Mouse (Mus musculus) hindbrain, postnatal 0 days (tissue): ENCODE data around the gene Wdr89. TPM values are rescaled to one million over a fixed set of nuclear protein-coding genes. Genes with fewer than 3 reads are reported as not detected.

Source experiments
- ATAC-seq: fragments of 200-750 bp; cut with Nextera tagmentation; 2 replicates; pipeline ENCODE4 v1.8.0; 2017; ENCODE audit warnings: mild to moderate bottlenecking, moderate TSS enrichment, moderate library complexity
- DNase-seq: peaks from one replicate; pipeline ENCODE4 v3.0.0-alpha.2; 2015; ENCODE audit warnings: low spot score
- H3K27ac ChIP-seq: fragments of 300-500 bp; sonication (generic); 2 replicates; pipeline ENCODE4 v1.5.1; 2014; ENCODE audit warnings: mild to moderate bottlenecking
- H3K27me3 ChIP-seq: fragments of 300-500 bp; sonication (generic); 2 replicates; pipeline ENCODE4 v1.6.1; 2014; ENCODE audit warnings: low read length, mixed read lengths; ENCODE audit not compliant: insufficient read depth
- H3K36me3 ChIP-seq: fragments of 300-500 bp; sonication (generic); 2 replicates; pipeline ENCODE4 v1.6.1; 2014; ENCODE audit warnings: low read length, mixed read lengths; ENCODE audit not compliant: insufficient read depth
- H3K4me1 ChIP-seq: fragments of 300-500 bp; sonication (generic); 2 replicates; pipeline ENCODE4 v1.6.1; 2014; ENCODE audit warnings: antibody characterized with exemption, low read length, mixed read lengths; ENCODE audit not compliant: insufficient read depth
- H3K4me2 ChIP-seq: fragments of 300-500 bp; sonication (generic); 2 replicates; pipeline ENCODE4 v1.6.1; 2014; ENCODE audit warnings: low read depth, mild to moderate bottlenecking, low read length, moderate library complexity, mixed read lengths
- H3K4me3 ChIP-seq: fragments of 300-500 bp; sonication (generic); 2 replicates; pipeline ENCODE4 v1.5.1; 2014; ENCODE audit warnings: low read length
- H3K9ac ChIP-seq: fragments of 300-500 bp; sonication (generic); replicated peaks from 2 replicates; pipeline ENCODE4 v1.6.1; 2014; ENCODE audit warnings: mild to moderate bottlenecking, low read length, moderate library complexity, mixed read lengths
- H3K9me3 ChIP-seq: fragments of 300-500 bp; sonication (generic); 2 replicates; pipeline ENCODE4 v1.6.1; 2016; ENCODE audit warnings: low read length, mixed read lengths
- CTCF ChIP-seq: IDR thresholded peaks from 2 replicates; pipeline ENCODE4 v1.5.1; 2016; ENCODE audit warnings: antibody characterized with exemption, control low read depth, low read depth
- WGBS: fragments of 180-500 bp; shearing (Covaris S2); extraction: QIAGEN DNeasy Blood & Tissue Kit; methylation state at CpG from one replicate; pipeline ENCODE4 v1.1.7; 2014; 5-methylcytosine and 5-hydroxymethylcytosine counted together
- polyA plus RNA-seq: library from polyadenylated mRNA; unstranded; fragments of >200 nt; fragmentation: Nextera tagmentation; extraction: Ambion mirVana; gene quantifications from 2 replicates; pipeline ENCODE4 v1.2.1, GENCODE M21; 2015
- total RNA-seq: library from RNA; depleted of rRNA; stranded (reverse); fragments of >200 nt; gene quantifications from 2 replicates; pipeline ENCODE4 v1.2.3, GENCODE M21; 2014

Gene Wdr89
- total and polyA plus RNA-seq, 2 experiments from 2014 or later = 2.5 to 3.7 TPM

GRCm38 (mm10) chr12:75656580-75656979, 12.8 kb downstream of the Wdr89 start:
- no peaks in the 10 kb centered on the region for H3K4me1 ChIP-seq
- 0 out of 2 replicates have a peak, but pooled peaks have one; percentile 47 for ATAC-seq
- peak; percentile 74 for DNase-seq
- no peaks in the 10 kb centered on the region for H3K9me3 ChIP-seq
- no peak overlapping the region for H3K27ac ChIP-seq
- peak; percentile 84 for TF ChIP-seq CTCF
- H3K4me2 ChIP-seq = no peak overlapping the region
- H3K4me3 ChIP-seq = no peak overlapping the region
- 30% methylated on average over 3 of the region's 3 CpGs for WGBS
- H3K27me3 ChIP-seq = no peaks in the 10 kb centered on the region
- no peak overlapping the region for H3K9ac ChIP-seq
- H3K36me3 ChIP-seq = no peaks in the 10 kb centered on the region

- ATAC-seq (no peak), DNase-seq (no peak)
- Histone ChIP-seq H3K27ac (no peak overlapping the region), H3K4me1 (no peaks in the 10 kb centered on the region), H3K9me3 (no peaks in the 10 kb centered on the region), H3K36me3 (no peaks in the 10 kb centered on the region), H3K9ac (no peak overlapping the region), H3K4me2 (no peak overlapping the region), H3K27me3 (no peaks in the 10 kb centered on the region), H3K4me3 (no peak overlapping the region)
- 75% methylated on average over 3 of the region's 3 CpGs for WGBS
- TF ChIP-seq CTCF = no peak
These were observed 15.0 kb downstream of the Wdr89 start for GRCm38 (mm10) chr12:75654247-75654801.

GRCm38 (mm10) chr12:75649706-75650093, 19.6 kb downstream of the Wdr89 start:
- Histone ChIP-seq H3K9ac (no peak overlapping the region), H3K9me3 (no peaks in the 10 kb centered on the region), H3K27ac (peak overlapping the region; percentile 20; the same call in 1 of the 2 replicates), H3K36me3 (no peaks in the 10 kb centered on the region), H3K27me3 (no peaks in the 10 kb centered on the region), H3K4me3 (no peak overlapping the region), H3K4me1 (no peaks in the 10 kb centered on the region), H3K4me2 (no peak overlapping the region)
- no peak for ATAC-seq
- DNase-seq = no peak
- no peak for TF ChIP-seq CTCF
- 64% methylated on average over 2 of the region's 2 CpGs for WGBS

GRCm38 (mm10) chr12:75649058-75649705, 20.2 kb downstream of the Wdr89 start:
- Histone ChIP-seq H3K27me3 (no peaks in the 10 kb centered on the region), H3K4me2 (no peak overlapping the region), H3K9ac (no peak overlapping the region), H3K27ac (peak overlapping the region; percentile 20; the same call in 1 of the 2 replicates), H3K4me1 (no peaks in the 10 kb centered on the region), H3K4me3 (no peak overlapping the region), H3K36me3 (no peaks in the 10 kb centered on the region), H3K9me3 (no peaks in the 10 kb centered on the region)
- WGBS = 51% methylated on average over 12 of the region's 12 CpGs
- TF ChIP-seq CTCF = no peak
- ATAC-seq (peak; percentile 85), DNase-seq (peak; percentile 67)

- no peak for TF ChIP-seq CTCF
- Histone ChIP-seq H3K9ac (no peak overlapping the region), H3K27ac (no peak overlapping the region), H3K4me1 (no peaks in the 10 kb centered on the region), H3K36me3 (no peaks in the 10 kb centered on the region), H3K4me3 (no peak overlapping the region), H3K4me2 (no peak overlapping the region), H3K9me3 (no peaks in the 10 kb centered on the region), H3K27me3 (no peaks in the 10 kb centered on the region)
- ATAC-seq (no peak), DNase-seq (no peak)
- 64% methylated on average over 12 of the region's 12 CpGs for WGBS
These were observed 21.1 kb downstream of the Wdr89 start for GRCm38 (mm10) chr12:75648281-75648680.

GRCm38 (mm10) chr12:75647663-75648062, 21.7 kb downstream of the Wdr89 start:
- DNase-seq = no peak
- Histone ChIP-seq H3K4me2 (no peak overlapping the region), H3K27me3 (no peaks in the 10 kb centered on the region), H3K4me3 (no peak overlapping the region), H3K27ac (no peak overlapping the region), H3K4me1 (no peaks in the 10 kb centered on the region), H3K9me3 (no peaks in the 10 kb centered on the region), H3K36me3 (no peaks in the 10 kb centered on the region), H3K9ac (no peak overlapping the region)
- 91% methylated on average over 2 of the region's 2 CpGs for WGBS
- no peak for ATAC-seq
- peak; percentile 35 for TF ChIP-seq CTCF

GRCm38 (mm10) chr12:75645780-75646179, 23.6 kb downstream of the Wdr89 start:
- Histone ChIP-seq H3K36me3 (no peaks in the 10 kb centered on the region), H3K27ac (no peak overlapping the region), H3K4me3 (no peak overlapping the region), H3K9me3 (no peaks in the 10 kb centered on the region), H3K9ac (no peak overlapping the region), H3K4me1 (no peaks in the 10 kb centered on the region), H3K27me3 (no peaks in the 10 kb centered on the region), H3K4me2 (no peak overlapping the region)
- peak; percentile 34 for TF ChIP-seq CTCF
- WGBS = 100% methylated on average over 1 of the region's 1 CpGs
- ATAC-seq (no peak), DNase-seq (no peak)
